Mouse (Mus musculus) lung, embryonic 16.5 days (tissue): ENCODE results near the gene Stat5b. TPM values are rescaled to one million over a fixed set of nuclear protein-coding genes. Genes with fewer than 3 reads are reported as not detected.
A peak's percentile ranks its signal among the peaks of the same experiment; 100 is the strongest.

Source experiments
- ATAC-seq: fragments of 200-750 bp; cut with Nextera tagmentation; 2 replicates; pipeline ENCODE4 v1.8.0; 2017; ENCODE audit warnings: low read depth, mild to moderate bottlenecking, moderate library complexity
- H3K27ac ChIP-seq: fragments of 300-500 bp; sonication (generic); 2 replicates; pipeline ENCODE4 v1.5.1; 2014; ENCODE audit warnings: mild to moderate bottlenecking, control low read depth, low read length
- H3K27me3 ChIP-seq: fragments of 300-500 bp; sonication (generic); 2 replicates; pipeline ENCODE4 v1.6.1; 2014; ENCODE audit warnings: low read depth, low read length, mixed read lengths; ENCODE audit not compliant: control insufficient read depth, insufficient read depth
- H3K36me3 ChIP-seq: fragments of 300-500 bp; sonication (generic); 2 replicates; pipeline ENCODE4 v1.6.1; 2014; ENCODE audit warnings: low read length; ENCODE audit not compliant: control insufficient read depth, insufficient read depth
- H3K4me1 ChIP-seq: fragments of 300-500 bp; sonication (generic); replicated peaks from 2 replicates; pipeline ENCODE4 v1.6.1; 2014; ENCODE audit warnings: low read length, mixed read lengths; ENCODE audit not compliant: control insufficient read depth, insufficient read depth
- H3K4me2 ChIP-seq: fragments of 300-500 bp; sonication (generic); 2 replicates; pipeline ENCODE4 v1.6.1; 2014; ENCODE audit warnings: low read depth, low read length, control low read depth
- H3K4me3 ChIP-seq: fragments of 300-500 bp; sonication (generic); 2 replicates; pipeline ENCODE4 v1.5.1; 2014; ENCODE audit warnings: mild to moderate bottlenecking, low read length, control low read depth
- H3K9ac ChIP-seq: fragments of 300-500 bp; sonication (generic); 2 replicates; pipeline ENCODE4 v1.6.1; 2014; ENCODE audit warnings: low read length, control low read depth
- H3K9me3 ChIP-seq: fragments of 300-500 bp; sonication (generic); 2 replicates; pipeline ENCODE4 v1.6.1; 2016; ENCODE audit warnings: low read length; ENCODE audit not compliant: control insufficient read depth
- WGBS: fragments of 180-500 bp; shearing (Covaris S2); extraction: QIAGEN DNeasy Blood & Tissue Kit; methylation state at CpG from one replicate; pipeline ENCODE4 v1.1.7; 2014; 5-methylcytosine and 5-hydroxymethylcytosine counted together
- polyA plus RNA-seq: library from polyadenylated mRNA; unstranded; fragments of >200 nt; fragmentation: Nextera tagmentation; extraction: Ambion mirVana; gene quantifications from 2 replicates; pipeline ENCODE4 v1.2.1, GENCODE M21; 2015

Gene Stat5b
- polyA plus RNA-seq, 1 experiment from 2014 or later, result 27.2 TPM

- Histone ChIP-seq H3K27me3 (no peaks in the 10 kb centered on the region; the same call in 1 of the 2 replicates), H3K4me1 (peaks cover 13% of the 10 kb centered on the region), H3K4me3 (peak overlapping the region; percentile 63), H3K27ac (no peak overlapping the region), H3K4me2 (peak overlapping the region; percentile 83), H3K9ac (peak overlapping the region; percentile 72), H3K9me3 (no peaks in the 10 kb centered on the region), H3K36me3 (no peaks in the 10 kb centered on the region)
- 51% methylated on average over 6 of the region's 6 CpGs for WGBS
- ATAC-seq, result no peak
Measured at GRCm38 (mm10) chr11:100859579-100860075, 9.1 kb upstream of the Stat5b start.

- H3K4me3 ChIP-seq, result peak within 1 kb of the TSS; percentile 63
- H3K4me1 ChIP-seq, result peaks cover 13% of the 10 kb centered on the region
- H3K36me3 ChIP-seq, result no peaks in the 10 kb centered on the region
- peak within 1 kb of the TSS; percentile 83 for H3K4me2 ChIP-seq
- peak within 1 kb of the TSS; percentile 72 for H3K9ac ChIP-seq
- no peaks in the 10 kb centered on the region for H3K9me3 ChIP-seq
- no peaks in the 10 kb centered on the region; the same call in 1 of the 2 replicates for H3K27me3 ChIP-seq
- peak within 1 kb of the TSS; percentile 69 for H3K27ac ChIP-seq
- no peak for ATAC-seq
- 54% methylated on average over 9 of the region's 9 CpGs for WGBS
Measured at GRCm38 (mm10) chr11:100858935-100859578, 8.5 kb upstream of the Stat5b start, which contains the start of gene Stat5a. Gene Stat5a, plus strand, starts transcription at chr11:100859351.

GRCm38 (mm10) chr11:100857960-100858359 is 7.4 kb upstream of the Stat5b start:
- Histone ChIP-seq H3K9ac (no peak overlapping the region), H3K36me3 (no peaks in the 10 kb centered on the region), H3K27ac (no peak overlapping the region), H3K9me3 (no peaks in the 10 kb centered on the region), H3K4me2 (no peak overlapping the region), H3K4me1 (peaks cover 13% of the 10 kb centered on the region), H3K27me3 (peaks cover 3% of the 10 kb centered on the region), H3K4me3 (no peak overlapping the region)
- ATAC-seq, result no peak
- 55% methylated on average over 6 of the region's 6 CpGs for WGBS

- no peaks in the 10 kb centered on the region for H3K9me3 ChIP-seq
- WGBS, result 72% methylated on average over 4 of the region's 4 CpGs
- H3K4me3 ChIP-seq, result no peak overlapping the region
- no peak for ATAC-seq
- peaks cover 14% of the 10 kb centered on the region for H3K4me1 ChIP-seq
- H3K27me3 ChIP-seq, result peaks cover 6% of the 10 kb centered on the region
- no peak overlapping the region for H3K27ac ChIP-seq
- no peak overlapping the region for H3K4me2 ChIP-seq
- H3K9ac ChIP-seq, result no peak overlapping the region
- H3K36me3 ChIP-seq, result no peaks in the 10 kb centered on the region
Measured at GRCm38 (mm10) chr11:100855178-100855577, 4.7 kb upstream of the Stat5b start.

- Histone ChIP-seq H3K9me3 (no peaks in the 10 kb centered on the region), H3K4me2 (no peak overlapping the region), H3K27me3 (peaks cover 6% of the 10 kb centered on the region), H3K4me3 (no peak overlapping the region), H3K36me3 (no peaks in the 10 kb centered on the region), H3K9ac (no peak overlapping the region), H3K27ac (no peak overlapping the region), H3K4me1 (peaks cover 7% of the 10 kb centered on the region)
- ATAC-seq, result no peak
- 44% methylated on average over 4 of the region's 4 CpGs for WGBS
Measured at GRCm38 (mm10) chr11:100854268-100854667, 3.7 kb upstream of the Stat5b start.

- Histone ChIP-seq H3K9ac (no peak overlapping the region), H3K4me1 (peaks cover 18% of the 10 kb centered on the region), H3K36me3 (no peaks in the 10 kb centered on the region), H3K4me2 (no peak overlapping the region), H3K27ac (no peak overlapping the region), H3K27me3 (peaks cover 6% of the 10 kb centered on the region), H3K4me3 (no peak overlapping the region), H3K9me3 (no peaks in the 10 kb centered on the region)
- 76% methylated on average over 5 of the region's 5 CpGs for WGBS
- no peak for ATAC-seq
Measured at GRCm38 (mm10) chr11:100853018-100853417, 2.5 kb upstream of the Stat5b start.

GRCm38 (mm10) chr11:100852088-100852487 is 1.6 kb upstream of the Stat5b start:
- H3K27ac ChIP-seq, result no peak overlapping the region
- no peaks in the 10 kb centered on the region for H3K36me3 ChIP-seq
- H3K9ac ChIP-seq, result no peak overlapping the region
- H3K9me3 ChIP-seq, result no peaks in the 10 kb centered on the region
- no peak overlapping the region for H3K4me3 ChIP-seq
- H3K4me1 ChIP-seq, result peaks cover 20% of the 10 kb centered on the region
- 73% methylated on average over 2 of the region's 2 CpGs for WGBS
- H3K4me2 ChIP-seq, result no peak overlapping the region
- ATAC-seq, result no peak
- H3K27me3 ChIP-seq, result peaks cover 6% of the 10 kb centered on the region

- Histone ChIP-seq H3K4me1 (peaks cover 22% of the 10 kb centered on the region), H3K4me2 (peak overlapping the region; percentile 85), H3K27ac (peak overlapping the region; percentile 86), H3K4me3 (peak overlapping the region; percentile 96), H3K36me3 (no peaks in the 10 kb centered on the region), H3K9me3 (no peaks in the 10 kb centered on the region), H3K9ac (peak overlapping the region; percentile 98), H3K27me3 (peaks cover 6% of the 10 kb centered on the region)
- WGBS, result 1% methylated on average over 27 of the region's 33 CpGs
- peak; percentile 46; the same call in 1 of the 2 replicates for ATAC-seq
Measured at GRCm38 (mm10) chr11:100850778-100851528, 429 bp upstream of the Stat5b start.

GRCm38 (mm10) chr11:100849456-100850037 is 977 bp downstream of the Stat5b start:
- 2% methylated on average over 12 of the region's 13 CpGs for whole genome bisulfite sequencing
- H3K27me3 ChIP-seq, result peaks cover 6% of the 10 kb centered on the region
- H3K4me2 ChIP-seq, result peak overlapping the region; percentile 85
- H3K27ac ChIP-seq, result peak overlapping the region; percentile 86
- H3K4me1 ChIP-seq, result peaks cover 24% of the 10 kb centered on the region
- no peaks in the 10 kb centered on the region for H3K9me3 ChIP-seq
- H3K36me3 ChIP-seq, result no peaks in the 10 kb centered on the region
- H3K4me3 ChIP-seq, result peak overlapping the region; percentile 96
- ATAC-seq, result no peak; the same call in 1 of the 2 replicates
- peak overlapping the region; percentile 98 for H3K9ac ChIP-seq
